Mouse (Mus musculus): ENCODE measurements around the gene Calb2. TPM values are rescaled to one million over a fixed set of nuclear protein-coding genes. Genes with fewer than 3 reads are reported as not detected.

The Calb2 gene
- polyA plus RNA-seq (2016; fragmentation: Nextera tagmentation; extraction: Ambion mirVana), result 7.2 and 10.9 TPM in 2 replicates

GRCm38 (mm10) chr8:110168046-110168445 lies at the start of gene Calb2:
Gene Calb2, minus strand, starts transcription at chr8:110168210.
- Histone ChIP-seq H3K4me1 (0 out of 2 replicates have a peak, but pooled peaks cover 9% of the 10 kb centered on the region), H3K4me2 (replicated peaks) (peak within 1 kb of the TSS; percentile 51), H3K27ac (replicated peaks) (no peak within 1 kb of the TSS), H3K36me3 (no peaks in the 10 kb centered on the region), H3K9ac (replicated peaks) (peak within 1 kb of the TSS; percentile 49; the same call in 1 of the 2 replicates), H3K27me3 (peaks cover 41% of the 10 kb centered on the region), H3K9me3 (no peaks in the 10 kb centered on the region), H3K4me3 (peak within 1 kb of the TSS; percentile 27)
- peak; percentile 73 for ATAC-seq (ENCODE audit: low FRiP score, low read depth)
- WGBS, result under 1% methylated on average over 33 of the region's 33 CpGs

GRCm38 (mm10) chr8:110217681-110218131 lies 49.7 kb upstream of the Calb2 start:
- no peaks in the 10 kb centered on the region for H3K27me3 ChIP-seq
- H3K4me1 ChIP-seq, result peaks cover 13% of the 10 kb centered on the region
- H3K9ac ChIP-seq (replicated peaks), result peak overlapping the region; percentile 49
- peak overlapping the region; percentile 49 for H3K27ac ChIP-seq (replicated peaks)
- ATAC-seq (ENCODE audit: low FRiP score, low read depth), result peak; percentile 99
- H3K4me2 ChIP-seq (replicated peaks), result peak overlapping the region; percentile 77
- H3K9me3 ChIP-seq, result no peaks in the 10 kb centered on the region
- WGBS, result under 1% methylated on average over 43 of the region's 43 CpGs
- H3K36me3 ChIP-seq, result peaks cover 20% of the 10 kb centered on the region
- H3K4me3 ChIP-seq, result peak overlapping the region; percentile 65

GRCm38 (mm10) chr8:110217198-110217597 lies 49.2 kb upstream of the Calb2 start:
- WGBS, result 36% methylated on average over 5 of the region's 5 CpGs
- no peak overlapping the region for H3K9ac ChIP-seq (replicated peaks)
- H3K36me3 ChIP-seq, result peaks cover 15% of the 10 kb centered on the region
- peak overlapping the region; percentile 77 for H3K4me2 ChIP-seq (replicated peaks)
- peak; percentile 59 for ATAC-seq (ENCODE audit: low FRiP score, low read depth)
- H3K27me3 ChIP-seq, result no peaks in the 10 kb centered on the region
- peak overlapping the region; percentile 65 for H3K4me3 ChIP-seq
- peaks cover 13% of the 10 kb centered on the region for H3K4me1 ChIP-seq
- peak overlapping the region; percentile 36; the same call in 1 of the 2 replicates for H3K27ac ChIP-seq (replicated peaks)
- H3K9me3 ChIP-seq, result no peaks in the 10 kb centered on the region

GRCm38 (mm10) chr8:110216253-110216652 lies 48.2 kb upstream of the Calb2 start:
- H3K27ac ChIP-seq (replicated peaks), result no peak overlapping the region
- WGBS, result 85% methylated on average over 5 of the region's 5 CpGs
- H3K9me3 ChIP-seq, result no peaks in the 10 kb centered on the region
- no peak overlapping the region for H3K4me2 ChIP-seq (replicated peaks)
- peaks cover 13% of the 10 kb centered on the region for H3K4me1 ChIP-seq
- H3K36me3 ChIP-seq, result peaks cover 5% of the 10 kb centered on the region
- no peak for ATAC-seq (ENCODE audit: low FRiP score, low read depth)
- H3K9ac ChIP-seq (replicated peaks), result no peak overlapping the region
- H3K27me3 ChIP-seq, result no peaks in the 10 kb centered on the region
- no peak overlapping the region for H3K4me3 ChIP-seq

GRCm38 (mm10) chr8:110215365-110215764 lies 47.4 kb upstream of the Calb2 start, which contains the start of gene Cmtr2:
Gene Cmtr2, plus strand, starts transcription at chr8:110215665.
- Histone ChIP-seq H3K27me3 (no peaks in the 10 kb centered on the region), H3K4me1 (peaks cover 13% of the 10 kb centered on the region), H3K9ac (replicated peaks) (no peak within 1 kb of the TSS), H3K4me3 (no peak within 1 kb of the TSS), H3K27ac (replicated peaks) (no peak within 1 kb of the TSS), H3K36me3 (no peaks in the 10 kb centered on the region), H3K4me2 (replicated peaks) (no peak within 1 kb of the TSS), H3K9me3 (no peaks in the 10 kb centered on the region)
- WGBS, result 75% methylated on average over 7 of the region's 7 CpGs
- no peak for ATAC-seq (ENCODE audit: low FRiP score, low read depth)

- no peaks in the 10 kb centered on the region for H3K4me1 ChIP-seq
- 29% methylated on average over 11 of the region's 11 CpGs for WGBS
- no peaks in the 10 kb centered on the region for H3K9me3 ChIP-seq
- H3K27me3 ChIP-seq, result no peaks in the 10 kb centered on the region
- H3K9ac ChIP-seq (replicated peaks), result no peak overlapping the region
- no peak for ATAC-seq (ENCODE audit: low FRiP score, low read depth)
- H3K27ac ChIP-seq (replicated peaks), result no peak overlapping the region
- no peaks in the 10 kb centered on the region for H3K36me3 ChIP-seq
- H3K4me3 ChIP-seq, result no peak overlapping the region
- no peak overlapping the region for H3K4me2 ChIP-seq (replicated peaks)
Measured at GRCm38 (mm10) chr8:110201806-110202205, 33.8 kb upstream of the Calb2 start.

- H3K4me2 ChIP-seq (replicated peaks), result no peak overlapping the region
- H3K27me3 ChIP-seq, result no peaks in the 10 kb centered on the region
- no peak overlapping the region for H3K27ac ChIP-seq (replicated peaks)
- H3K9me3 ChIP-seq, result no peaks in the 10 kb centered on the region
- no peak overlapping the region for H3K4me3 ChIP-seq
- under 1% methylated on average over 5 of the region's 5 CpGs for WGBS
- no peaks in the 10 kb centered on the region for H3K36me3 ChIP-seq
- no peaks in the 10 kb centered on the region for H3K4me1 ChIP-seq
- ATAC-seq (ENCODE audit: low FRiP score, low read depth), result no peak
- H3K9ac ChIP-seq (replicated peaks), result no peak overlapping the region
Measured at GRCm38 (mm10) chr8:110196678-110197077, 28.7 kb upstream of the Calb2 start.

GRCm38 (mm10) chr8:110188961-110189750 lies 21.1 kb upstream of the Calb2 start:
- Histone ChIP-seq H3K4me2 (replicated peaks) (no peak overlapping the region), H3K27ac (replicated peaks) (0 out of 2 replicates have a peak overlapping the region, but pooled peaks have one; percentile 7), H3K9me3 (no peaks in the 10 kb centered on the region), H3K4me3 (no peak overlapping the region), H3K36me3 (no peaks in the 10 kb centered on the region), H3K27me3 (no peaks in the 10 kb centered on the region), H3K4me1 (peaks cover 11% of the 10 kb centered on the region), H3K9ac (replicated peaks) (no peak overlapping the region)
- ATAC-seq (ENCODE audit: low FRiP score, low read depth), result no peak
- WGBS, result 18% methylated on average over 8 of the region's 8 CpGs

- Histone ChIP-seq H3K4me2 (replicated peaks) (no peak overlapping the region), H3K9ac (replicated peaks) (no peak overlapping the region), H3K9me3 (no peaks in the 10 kb centered on the region), H3K4me3 (no peak overlapping the region), H3K27me3 (no peaks in the 10 kb centered on the region), H3K36me3 (no peaks in the 10 kb centered on the region), H3K27ac (replicated peaks) (no peak overlapping the region), H3K4me1 (peaks cover 22% of the 10 kb centered on the region)
- no peak for ATAC-seq (ENCODE audit: low FRiP score, low read depth)
- WGBS, result 80% methylated on average over 4 of the region's 4 CpGs
Measured at GRCm38 (mm10) chr8:110185538-110185937, 17.5 kb upstream of the Calb2 start.

- Histone ChIP-seq H3K4me1 (peaks cover 11% of the 10 kb centered on the region; the same call in 1 of the 2 replicates), H3K4me3 (no peak overlapping the region), H3K36me3 (no peaks in the 10 kb centered on the region), H3K27me3 (no peaks in the 10 kb centered on the region), H3K27ac (replicated peaks) (no peak overlapping the region), H3K9ac (replicated peaks) (no peak overlapping the region), H3K9me3 (no peaks in the 10 kb centered on the region), H3K4me2 (replicated peaks) (no peak overlapping the region)
- WGBS, result 17% methylated on average over 11 of the region's 11 CpGs
- ATAC-seq (ENCODE audit: low FRiP score, low read depth), result no peak
Measured at GRCm38 (mm10) chr8:110183748-110184147, 15.7 kb upstream of the Calb2 start.

GRCm38 (mm10) chr8:110182735-110183367 lies 14.8 kb upstream of the Calb2 start:
- 75% methylated on average over 11 of the region's 11 CpGs for WGBS
- no peak for ATAC-seq (ENCODE audit: low FRiP score, low read depth)
- Histone ChIP-seq H3K27me3 (no peaks in the 10 kb centered on the region), H3K4me2 (replicated peaks) (no peak overlapping the region), H3K36me3 (no peaks in the 10 kb centered on the region), H3K27ac (replicated peaks) (no peak overlapping the region), H3K9me3 (no peaks in the 10 kb centered on the region), H3K4me3 (no peak overlapping the region), H3K4me1 (peaks cover 12% of the 10 kb centered on the region; the same call in 1 of the 2 replicates), H3K9ac (replicated peaks) (no peak overlapping the region)

Data from midbrain, embryonic 12.5 days (tissue).